Mouse (Mus musculus): ENCODE data around the gene Map6.
A peak's percentile ranks its signal among the peaks of the same experiment; 100 is the strongest.

The Map6 gene

DNA sequence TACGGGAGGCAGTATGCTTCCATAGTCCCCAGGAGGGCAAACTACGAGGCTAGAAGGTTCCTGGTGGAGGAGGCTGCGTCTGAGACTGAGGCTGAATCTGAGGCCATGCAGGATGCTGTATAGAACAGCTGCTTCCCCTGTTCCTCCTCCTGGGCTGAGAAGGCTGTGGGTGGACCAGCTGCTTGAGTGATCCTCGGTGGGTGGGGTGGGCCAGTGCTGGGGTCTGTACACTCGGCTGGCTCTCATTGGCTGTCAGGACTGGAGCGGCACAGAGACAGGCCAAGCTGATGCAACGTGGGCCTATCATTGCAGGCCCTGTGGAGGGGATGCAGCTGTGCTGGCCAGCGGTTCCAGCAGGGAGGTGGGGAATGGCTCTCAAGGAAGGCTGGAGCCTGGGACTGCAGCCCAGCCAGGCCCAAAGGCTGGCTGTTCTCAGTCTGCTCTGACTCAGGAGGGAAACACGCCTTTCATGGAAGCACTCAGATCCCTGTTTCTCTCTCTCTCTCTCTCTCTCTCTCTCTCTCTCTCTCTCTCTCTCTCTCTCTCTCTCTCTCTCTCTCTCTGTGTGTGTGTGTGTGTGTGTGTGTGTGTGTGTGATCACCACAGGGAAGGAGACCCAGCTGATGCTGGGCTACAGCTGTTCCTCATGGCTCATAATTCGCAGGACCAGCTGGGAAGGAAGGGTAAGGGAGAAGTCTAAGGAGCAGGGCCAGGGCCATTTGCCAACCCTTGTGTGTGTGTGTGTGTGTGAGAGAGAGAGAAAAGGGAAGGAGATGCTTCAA lies 93.0 kb downstream of the Map6 start:
- DNase-seq, result peak; percentile 84 to 97

GRCm38 (mm10) chr7:99360803-99361414 lies 93.7 kb downstream of the Map6 start:
- no peak for DNase-seq

- DNase-seq, result no peak
Measured at GRCm38 (mm10) chr7:99362137-99362536, 94.9 kb downstream of the Map6 start.

GRCm38 (mm10) chr7:99365069-99365468 lies 97.8 kb downstream of the Map6 start:
- peak; percentile 65 to 80 for DNase-seq

DNA sequence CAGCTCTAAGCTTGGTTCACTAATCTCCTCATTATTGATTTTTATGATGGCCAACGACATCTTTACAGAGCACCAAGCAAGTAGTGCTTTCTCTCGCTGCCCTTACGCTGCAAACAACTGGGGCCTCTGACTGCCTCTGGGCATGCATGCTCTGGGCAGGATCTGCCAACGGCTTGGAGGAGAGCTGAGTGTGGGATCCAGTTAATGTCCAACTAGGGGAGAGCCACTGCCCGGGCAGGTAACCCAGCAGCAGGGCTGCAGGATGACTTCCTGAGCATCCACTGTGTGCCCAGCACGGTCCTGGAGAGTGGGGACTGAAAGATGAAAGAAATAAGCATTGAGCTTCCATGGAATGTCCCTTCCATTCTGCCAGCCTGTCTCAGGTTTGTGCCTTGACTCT lies 99.5 kb downstream of the Map6 start:
- no peak for DNase-seq

GRCm38 (mm10) chr7:99374325-99374724 lies 107.1 kb downstream of the Map6 start:
- peak in 1 of 2 experiments; percentile 26 for DNase-seq

- DNase-seq, result peak; percentile 52 to 84
Measured at GRCm38 (mm10) chr7:99375455-99375854, 108.2 kb downstream of the Map6 start.

DNA sequence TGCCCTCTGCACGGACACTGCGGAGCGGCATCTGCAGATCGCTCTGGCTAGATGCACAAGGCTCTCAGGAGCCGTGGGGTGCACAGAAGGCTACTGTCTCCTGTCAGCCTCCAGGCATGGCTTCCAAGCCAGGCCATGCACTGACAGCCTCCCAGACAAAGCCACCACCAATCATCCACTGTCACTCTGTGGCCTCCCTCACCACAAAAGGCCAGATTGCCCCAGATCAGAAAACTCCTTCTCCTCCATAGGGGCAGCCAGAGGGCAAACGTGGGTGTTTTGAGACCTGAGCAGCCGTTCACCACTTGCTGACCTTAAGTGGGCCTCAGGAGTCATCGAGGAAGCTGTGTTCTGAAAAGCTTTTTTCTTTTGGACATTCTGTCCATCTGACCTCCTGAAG lies 111.6 kb downstream of the Map6 start:
- no peak for DNase-seq

DNA sequence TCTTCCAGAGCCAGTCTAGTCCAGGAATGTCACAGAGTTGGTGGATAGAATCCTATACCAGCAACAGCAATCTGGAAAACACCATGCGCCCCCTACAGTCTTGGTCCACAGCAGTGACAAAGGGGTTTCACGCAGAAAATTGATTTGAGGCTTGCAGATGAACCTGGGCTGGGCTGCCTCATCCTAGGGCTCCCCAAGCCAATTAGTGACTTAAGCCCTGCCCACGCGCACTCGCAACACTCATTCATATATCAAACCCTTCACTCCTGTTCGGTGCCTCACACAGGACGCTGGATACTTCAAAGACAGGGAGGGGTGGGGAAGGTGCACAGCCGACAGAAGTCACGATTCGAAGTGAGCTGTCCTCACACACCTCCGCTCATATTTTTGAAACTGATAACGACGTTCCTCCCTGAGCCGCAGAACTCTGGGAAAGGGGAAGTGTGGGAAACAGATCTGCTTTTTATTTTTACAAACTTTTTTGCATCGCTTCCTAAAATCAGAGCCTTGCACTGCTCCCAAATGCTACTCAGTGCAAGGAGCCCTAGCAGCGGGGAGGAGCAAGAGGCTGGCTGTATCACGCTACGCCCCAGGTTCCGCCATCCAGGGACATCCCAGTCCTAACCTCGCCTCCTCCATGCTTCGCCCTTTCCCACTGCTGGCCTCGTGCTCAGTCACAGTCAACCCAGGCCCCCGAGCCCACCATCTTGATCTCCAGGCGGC lies 113.4 kb downstream of the Map6 start:
- peak in 1 of 2 experiments; percentile 56 for DNase-seq

- peak; percentile 99 to 100 for DNase-seq
Measured at GRCm38 (mm10) chr7:99381214-99382087, 114.2 kb downstream of the Map6 start, which contains the start of gene Gdpd5. TSS of gene Gdpd5 (plus strand) at chr7:99381414.

- peak; percentile 13 to 48 for DNase-seq
Measured at GRCm38 (mm10) chr7:99382088-99383000, 115.1 kb downstream of the Map6 start.

DNA sequence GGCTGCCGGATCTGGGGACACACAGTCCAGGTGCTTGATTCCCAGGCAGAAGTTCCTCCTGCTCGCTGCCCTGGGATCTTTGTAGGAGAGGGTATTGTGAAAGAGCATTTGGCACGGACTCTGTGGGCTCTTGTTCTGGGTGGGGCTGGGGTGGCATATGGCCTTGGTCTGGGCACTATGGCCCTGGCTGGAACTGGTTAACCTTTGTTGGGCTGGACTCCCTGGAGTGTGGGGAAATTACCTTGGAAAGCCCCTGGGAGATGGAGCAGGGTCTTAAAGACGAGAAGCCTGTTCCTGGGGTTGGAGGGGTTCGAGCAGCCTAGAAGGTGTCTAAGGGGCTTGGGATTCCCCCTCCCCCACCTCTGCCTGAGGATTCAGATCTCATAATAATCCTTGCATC lies 116.0 kb downstream of the Map6 start:
- DNase-seq, result peak in 1 of 2 experiments; percentile 43

DNA sequence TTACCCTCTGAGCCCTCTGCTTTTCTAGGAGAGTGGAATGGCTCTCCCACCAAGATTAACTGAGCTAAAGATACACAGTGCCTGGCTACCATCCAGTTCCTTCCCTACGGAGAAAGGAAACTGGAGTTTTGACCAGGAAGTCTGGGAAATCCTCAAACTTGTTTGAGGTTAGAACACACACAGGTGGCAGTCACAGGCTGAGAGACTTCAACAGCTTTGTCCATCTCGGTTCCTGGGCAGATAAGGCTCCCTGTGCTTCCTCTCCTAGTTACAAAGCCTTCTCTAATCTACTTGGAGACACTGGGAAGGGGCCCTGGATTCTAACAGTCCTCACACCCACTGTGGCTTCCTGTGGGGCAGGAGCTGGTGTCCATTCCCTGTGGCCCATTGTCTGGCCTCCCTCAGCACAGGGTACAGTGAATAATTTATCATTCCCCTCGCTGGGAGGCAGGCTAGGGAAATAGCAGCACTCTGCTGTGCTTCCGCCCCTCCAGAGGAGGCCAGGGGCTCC lies 116.9 kb downstream of the Map6 start:
- peak; percentile 58 to 78 for DNase-seq

DNA sequence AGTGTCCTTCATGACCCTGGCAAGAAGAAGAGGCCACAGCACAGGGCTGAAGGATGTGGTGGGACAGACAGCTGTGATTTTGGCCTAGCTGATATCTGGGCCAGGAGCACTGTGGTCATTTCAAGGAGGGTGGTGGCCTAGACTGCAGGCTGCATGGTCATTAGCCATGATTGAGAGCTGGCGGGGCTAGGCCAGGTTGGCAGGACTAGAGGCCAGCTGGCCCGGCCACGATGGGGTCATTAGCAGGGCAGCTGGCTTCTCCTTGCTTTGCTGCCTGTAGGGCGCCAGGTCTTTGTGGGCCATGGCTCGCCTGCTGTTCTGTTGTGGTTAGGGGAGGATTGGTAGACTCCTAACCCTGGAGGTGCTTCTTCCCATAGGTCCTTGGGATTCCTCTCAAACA lies 118.8 kb downstream of the Map6 start:
- no peak for DNase-seq
